Mouse (Mus musculus): Measurements from ENCODE around the gene Pgs1.

The Pgs1 gene

DNA sequence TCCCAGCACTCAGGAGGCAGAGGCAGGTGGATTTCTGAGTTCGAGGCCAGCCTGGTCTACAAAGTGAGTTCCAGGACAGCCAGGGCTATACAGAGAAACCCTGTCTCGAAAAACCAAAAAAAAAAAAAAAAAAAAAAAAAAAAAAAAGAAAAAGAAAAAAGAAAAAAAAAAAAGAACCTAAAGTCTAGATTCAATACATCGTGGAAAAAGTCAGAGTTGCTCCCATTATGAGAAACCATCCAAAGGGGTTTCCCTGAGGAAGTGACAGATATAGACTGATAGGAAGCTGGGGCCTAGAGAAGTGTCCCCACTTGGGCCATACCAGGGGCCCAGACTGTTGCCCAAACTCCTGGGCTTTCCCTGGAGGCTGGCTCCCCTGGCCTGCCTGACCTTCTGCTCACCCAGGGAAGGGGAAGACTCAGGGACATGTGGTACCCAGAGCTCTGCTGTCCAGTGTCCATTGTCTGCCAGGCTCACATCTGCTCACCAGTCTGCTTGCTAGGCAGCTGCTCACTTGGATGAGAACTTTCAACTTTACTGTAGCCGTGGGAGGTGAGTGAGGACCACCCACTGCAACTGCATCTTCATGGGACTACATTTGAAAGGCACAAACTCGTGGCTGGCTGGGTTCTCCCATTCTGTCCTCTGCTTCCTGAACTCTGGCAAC is 8.3 kb upstream of the Pgs1 start:
- DNase-seq: no peak

DNA sequence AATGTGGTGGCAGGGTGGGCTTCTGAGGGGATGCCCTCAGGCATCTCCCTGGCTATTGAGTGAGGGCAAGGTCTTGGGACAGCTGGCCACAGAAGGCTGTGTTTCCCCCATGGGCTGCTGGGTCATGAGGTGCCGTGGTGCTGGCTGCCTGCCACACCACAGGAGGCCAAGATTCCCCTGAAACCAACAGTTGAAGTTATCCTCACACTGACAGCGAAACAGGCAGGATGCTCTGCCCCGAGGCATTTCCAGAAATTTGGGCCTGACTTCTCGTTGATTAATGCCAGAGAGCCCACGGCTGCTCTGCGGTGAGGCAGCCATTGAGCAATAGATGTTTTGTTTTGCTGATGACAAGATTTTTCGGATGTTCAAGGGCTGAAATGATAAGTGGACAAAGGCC is 6.7 kb upstream of the Pgs1 start:
- DNase-seq: no peak

DNA sequence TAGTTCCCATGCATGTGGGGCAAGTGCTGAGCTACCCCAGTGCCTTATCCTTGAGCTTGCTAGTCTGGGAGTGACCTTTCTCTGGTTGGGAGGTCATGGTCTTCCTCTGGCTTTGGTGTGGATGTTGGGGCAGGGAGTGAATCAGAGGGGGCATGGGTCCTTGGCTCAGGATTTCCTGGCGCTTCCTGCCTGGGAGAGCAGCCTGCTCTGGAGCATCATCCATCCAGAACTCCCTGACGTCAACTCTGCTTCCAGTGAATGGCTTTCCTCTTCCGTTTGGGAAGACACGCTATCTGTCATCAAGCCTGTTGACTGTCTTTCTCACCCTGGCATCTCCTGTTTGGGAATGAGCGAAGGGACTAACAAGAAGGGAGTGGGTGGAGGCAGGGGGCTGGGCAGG is 3.7 kb upstream of the Pgs1 start:
- DNase-seq: no peak

DNA sequence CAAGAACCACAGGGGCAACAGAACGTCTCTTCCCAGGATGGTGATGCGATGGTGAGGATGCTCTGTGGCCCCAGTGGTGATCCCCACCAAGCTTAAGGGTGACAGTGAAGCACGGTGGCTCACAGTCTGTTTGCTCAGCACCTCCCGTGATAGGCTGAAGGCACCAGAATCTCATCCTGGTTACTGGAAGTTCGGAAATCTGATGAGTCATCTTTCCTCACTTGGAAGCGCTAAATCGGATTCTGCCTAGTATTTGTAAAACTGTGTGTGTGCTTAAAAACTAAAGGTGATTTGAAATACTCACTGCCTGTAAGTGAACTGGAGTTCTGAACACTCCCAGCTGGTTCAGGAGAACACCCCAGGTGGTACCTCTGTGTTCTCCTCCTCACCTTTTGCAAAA is 2.3 kb upstream of the Pgs1 start:
- no peak for DNase-seq

DNA sequence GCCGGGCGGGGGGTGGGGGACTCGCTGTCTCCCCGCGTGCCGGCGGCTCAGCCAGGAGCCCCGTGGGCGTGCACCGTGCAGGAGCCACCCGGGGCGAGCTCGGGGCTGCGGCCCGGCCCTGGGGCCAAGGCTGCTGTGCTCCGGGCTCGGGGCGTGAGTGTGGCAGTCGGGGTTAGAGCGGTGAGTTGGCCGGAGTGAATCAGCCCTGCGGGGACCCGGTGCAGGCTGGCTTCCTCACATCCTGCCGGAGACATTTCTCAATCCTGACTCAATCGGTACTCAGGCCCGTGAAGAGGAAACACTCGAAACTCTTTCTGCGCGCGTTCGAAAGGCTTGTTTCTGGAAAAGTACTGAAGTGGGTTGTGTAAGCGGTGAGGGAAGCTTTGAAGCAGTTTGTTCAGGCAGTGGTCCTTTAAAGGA is 950 bp downstream of the Pgs1 start:
- no peak for DNase-seq

DNA sequence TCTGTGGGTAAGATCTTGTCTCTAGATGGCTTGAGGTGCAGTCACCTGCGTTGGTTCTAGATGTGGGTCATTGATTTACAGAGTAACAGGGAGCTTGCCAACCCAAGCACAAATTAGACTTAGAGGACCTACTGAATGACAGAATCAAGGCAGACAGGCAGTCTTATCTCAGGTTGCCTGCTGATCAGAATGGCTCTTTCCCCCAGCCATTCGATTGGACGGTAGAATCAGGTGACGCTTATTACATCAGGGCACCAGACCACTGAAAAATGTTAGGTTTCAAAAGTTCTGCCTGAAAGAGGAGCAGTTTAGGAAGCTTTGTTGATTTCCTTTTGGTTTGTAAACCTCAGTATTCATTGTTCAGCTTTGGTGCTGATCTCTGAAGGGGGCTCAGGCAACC is 1.9 kb downstream of the Pgs1 start:
- DNase-seq: no peak

DNA sequence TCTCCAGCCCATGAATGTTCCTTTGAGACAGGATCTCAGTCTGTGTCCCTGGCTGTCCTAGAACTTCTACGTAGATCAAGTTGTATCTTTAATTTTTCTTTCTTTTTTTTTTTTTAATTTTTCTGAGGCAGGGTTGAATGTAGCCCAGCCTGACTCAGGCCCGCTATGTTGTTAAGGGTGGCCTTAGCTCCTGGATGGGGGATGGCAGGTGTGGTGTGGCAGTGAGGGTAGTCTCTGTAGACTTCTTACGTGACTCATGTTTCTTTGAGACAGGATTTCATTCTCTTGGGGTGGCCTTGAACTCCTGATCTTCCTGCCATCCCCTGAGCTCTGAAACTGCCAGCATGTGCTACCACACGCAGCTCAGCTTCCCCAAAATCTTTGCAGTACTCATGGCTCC is 3.1 kb downstream of the Pgs1 start:
- DNase-seq: no peak

DNA sequence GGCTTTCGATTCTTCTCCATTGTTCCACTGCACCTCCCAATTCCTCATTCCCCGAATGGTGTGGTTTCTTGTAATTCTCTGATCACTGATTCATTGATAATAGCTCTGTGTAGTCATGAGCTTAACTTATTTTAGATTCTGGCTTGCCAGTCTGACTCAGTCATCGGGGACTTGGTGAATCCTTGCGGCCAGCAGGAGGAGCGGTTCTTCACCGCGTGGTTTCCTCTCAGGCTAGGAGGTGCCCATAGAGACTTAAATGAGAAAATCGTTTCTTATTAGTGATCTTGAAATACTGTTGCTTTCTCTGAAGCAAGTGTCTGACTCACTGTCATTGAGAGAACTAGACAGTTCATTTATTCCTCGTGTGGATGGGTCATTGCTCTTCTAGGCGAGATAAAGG is 3.8 kb downstream of the Pgs1 start:
- DNase-seq: no peak

DNA sequence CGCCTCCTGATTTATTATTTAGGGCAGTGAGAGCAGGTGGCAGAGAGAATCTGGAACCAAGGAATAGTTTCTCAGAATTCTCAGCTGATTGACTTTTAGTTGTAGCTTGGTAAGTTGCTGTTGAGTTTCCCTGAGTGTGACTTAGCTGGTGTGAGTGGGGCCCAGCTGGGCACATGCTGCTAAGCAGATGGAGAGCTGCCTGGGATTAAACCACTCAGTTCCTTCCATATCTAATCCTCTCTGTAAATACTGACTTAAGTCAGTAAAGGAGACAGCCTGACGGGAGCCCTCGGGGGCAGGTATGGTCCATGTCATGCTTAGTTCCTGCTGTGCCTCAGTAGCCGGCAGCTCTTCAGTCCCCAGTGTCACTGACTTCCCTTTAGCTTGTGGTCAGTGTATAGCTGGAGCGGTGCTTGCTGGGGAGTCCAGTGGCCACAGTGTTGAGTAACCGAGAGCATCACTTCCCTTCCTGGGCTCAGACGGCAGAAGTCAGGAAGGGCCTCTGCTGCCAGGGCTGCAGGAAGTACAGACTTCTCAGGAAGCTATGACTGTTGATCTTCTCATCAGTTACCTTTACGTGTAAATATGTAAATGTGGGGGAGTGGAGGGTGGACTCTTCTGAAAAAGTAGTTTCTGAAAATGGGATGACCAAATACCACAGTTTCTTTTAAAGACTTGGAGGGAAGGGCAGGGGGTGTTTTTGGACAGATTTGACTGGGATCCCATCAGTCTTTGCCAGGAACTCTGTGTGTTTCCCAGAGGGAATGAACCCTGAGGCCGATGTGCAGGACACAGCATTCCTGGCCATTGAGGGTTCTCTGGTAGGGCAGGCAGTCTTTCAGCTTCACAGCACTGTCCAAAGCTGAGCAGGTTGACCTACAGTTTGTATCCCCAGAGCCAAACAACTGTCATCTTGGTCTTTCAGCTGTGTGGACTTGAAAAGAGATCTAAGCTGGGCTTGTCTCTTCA is 5.7 kb downstream of the Pgs1 start:
- DNase-seq: no peak

DNA sequence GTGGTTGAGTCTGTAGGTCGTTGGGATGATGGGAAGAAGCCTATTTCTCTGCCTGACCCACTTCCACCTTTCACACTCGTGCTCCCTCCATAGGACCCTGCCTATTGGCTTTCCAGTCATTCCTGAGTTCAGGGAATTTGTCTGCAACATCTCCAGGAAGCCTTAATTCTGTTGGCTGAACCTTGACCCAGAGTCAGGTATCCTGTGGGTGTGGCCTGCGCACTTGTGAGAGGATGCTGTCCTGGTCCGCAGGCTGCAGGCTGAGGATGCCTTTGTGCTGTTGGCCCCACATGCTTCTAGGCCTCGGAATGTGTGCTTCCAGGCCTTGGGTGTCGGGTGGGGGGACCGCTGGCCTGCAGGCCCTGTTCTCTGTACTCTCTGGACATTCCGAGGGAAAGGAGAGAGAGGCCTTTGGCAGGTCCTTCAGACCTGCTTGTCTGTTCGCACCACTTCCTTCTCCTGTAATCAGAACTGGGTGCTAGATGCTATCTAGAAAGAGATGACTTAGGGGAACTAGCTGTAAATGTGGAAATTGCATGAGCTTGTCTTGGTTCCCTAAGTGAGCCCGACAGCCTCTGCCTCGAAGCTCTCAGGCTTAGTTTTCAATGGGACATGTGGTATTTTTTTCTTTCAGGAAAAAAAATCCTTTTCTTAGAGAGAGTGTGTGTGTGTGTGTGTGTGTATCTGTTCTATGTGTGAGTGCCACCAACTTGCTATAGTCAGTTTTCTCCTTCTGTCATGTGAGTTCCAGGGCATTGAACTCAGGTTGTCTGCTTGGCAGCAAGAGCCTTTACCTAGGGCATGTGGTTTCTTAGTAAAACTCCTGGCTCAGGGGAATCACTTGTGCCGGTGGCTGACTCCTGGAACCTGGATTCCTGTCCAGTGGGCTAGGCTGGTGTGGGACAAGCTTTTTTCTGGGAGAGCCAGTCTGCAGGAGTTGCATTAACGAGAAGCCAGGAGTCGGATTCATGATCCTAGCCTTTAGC is 7.4 kb downstream of the Pgs1 start:
- DNase-seq: no peak

DNA sequence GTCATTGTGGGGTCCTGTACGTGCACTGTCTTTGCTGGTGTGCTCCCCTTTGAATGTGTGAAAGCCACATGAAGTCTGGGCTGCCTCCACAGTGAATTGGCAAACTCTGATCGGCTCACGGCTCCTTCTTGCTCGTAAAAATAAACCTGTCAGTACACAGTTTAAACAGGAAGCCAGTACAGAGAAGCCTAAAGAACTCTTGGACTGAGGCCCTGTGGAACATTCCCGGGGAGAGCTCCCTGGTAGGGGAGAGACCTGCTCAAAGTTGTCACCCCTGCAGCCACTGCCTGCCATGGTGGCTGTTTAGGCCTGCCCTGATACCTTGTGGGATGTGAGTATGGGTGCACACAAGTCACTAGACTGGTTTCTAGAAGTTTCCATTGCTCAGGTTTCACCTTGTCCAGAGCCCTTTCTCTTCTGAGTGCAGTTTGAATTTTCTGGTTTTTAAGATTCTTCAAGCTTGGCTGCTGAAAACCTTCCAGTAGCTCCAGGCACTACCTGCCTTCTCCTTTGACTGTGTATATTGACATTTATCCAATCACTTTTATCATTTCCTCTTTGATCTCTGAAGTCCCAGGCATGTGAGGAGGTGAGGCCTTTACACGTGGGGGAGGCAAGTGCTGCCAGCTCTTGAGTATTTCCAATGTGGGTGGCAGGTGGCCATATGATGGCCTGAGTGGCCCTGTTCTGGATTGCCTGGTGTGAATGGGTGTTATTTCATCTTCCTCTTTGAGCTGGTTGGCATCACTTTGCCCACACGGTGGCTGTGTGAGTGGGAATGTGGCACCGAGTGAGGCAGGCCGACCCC is 8.4 kb downstream of the Pgs1 start:
- no peak for DNase-seq

DNA sequence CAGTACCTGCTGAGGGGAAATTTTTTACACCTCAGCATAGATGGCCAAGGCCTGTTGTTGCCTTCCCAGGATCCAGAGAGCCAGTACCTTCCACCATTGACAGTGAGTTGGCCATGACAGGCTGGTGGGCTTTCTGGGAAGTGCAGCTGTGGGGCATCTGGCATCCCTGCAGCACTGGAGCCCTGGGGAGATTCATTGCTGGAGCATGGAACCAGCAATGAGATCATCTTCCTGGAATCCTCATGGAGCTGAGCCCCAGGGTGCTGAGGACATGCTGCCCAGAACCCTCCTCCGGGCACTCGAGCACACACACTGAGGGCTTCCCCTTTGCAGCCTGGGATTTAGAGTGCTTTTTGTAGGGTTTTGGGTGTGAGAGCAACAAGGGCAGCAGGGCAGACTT is 9.2 kb downstream of the Pgs1 start:
- no peak for DNase-seq

DNA sequence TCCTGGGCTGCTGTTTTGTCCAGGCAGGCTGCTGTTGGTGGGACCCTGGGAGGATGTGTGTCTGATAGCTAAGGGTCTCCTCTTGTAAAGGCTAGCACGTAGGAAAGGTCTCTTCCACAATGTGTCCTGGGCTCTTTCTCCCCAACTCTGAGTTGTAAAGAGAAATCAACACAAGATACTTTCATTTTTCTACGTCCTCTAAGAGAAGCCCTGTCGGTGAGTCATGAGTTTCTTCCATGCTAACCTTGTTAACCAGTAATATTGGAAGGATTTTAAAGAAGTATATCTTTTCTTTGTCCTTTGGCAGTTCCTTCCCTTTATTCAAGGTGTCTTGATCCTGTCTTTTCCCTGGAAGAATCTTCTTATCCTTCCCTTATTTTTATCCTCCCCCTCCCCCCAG is 9.6 kb downstream of the Pgs1 start:
- DNase-seq: no peak

DNA sequence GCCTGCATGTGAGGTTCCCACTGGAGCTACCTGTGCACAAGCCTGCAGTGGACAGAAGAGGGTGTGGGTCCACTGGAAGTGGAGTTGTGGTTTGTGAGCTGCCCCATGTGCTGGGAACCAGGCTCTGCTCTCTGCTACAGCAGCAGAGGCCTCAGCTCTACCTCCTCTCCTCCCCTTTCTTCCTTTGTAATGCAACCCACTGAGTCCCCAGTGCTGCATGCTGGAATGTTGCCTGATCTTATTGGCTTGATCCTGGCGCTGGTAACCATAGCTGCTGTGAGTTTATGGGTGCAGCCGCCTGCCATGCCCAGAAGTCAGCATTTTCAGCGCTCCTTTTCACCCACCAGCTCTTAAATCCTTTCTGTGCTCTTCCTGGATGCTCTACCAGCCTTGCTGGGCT is 10.0 kb downstream of the Pgs1 start:
- no peak for DNase-seq

DNA sequence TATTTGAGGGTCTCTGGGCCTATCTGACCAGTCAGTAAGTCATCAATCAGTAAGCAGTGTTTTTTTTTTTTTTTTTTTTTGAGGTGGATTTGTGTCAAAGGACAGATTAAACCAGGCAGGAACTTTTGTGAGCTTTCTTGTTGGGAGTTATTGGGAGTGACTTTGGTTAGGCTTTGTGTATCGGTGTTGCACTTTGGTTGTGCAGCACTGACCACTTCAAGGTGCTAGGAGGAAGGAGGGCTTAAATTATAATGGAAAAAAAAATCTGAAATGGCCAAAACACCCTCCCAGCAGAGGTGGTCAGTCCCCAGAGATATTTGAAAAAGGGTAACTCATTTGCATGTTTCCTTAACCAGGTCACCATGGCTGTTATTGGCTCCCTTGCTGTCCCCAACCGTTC is 11.0 kb downstream of the Pgs1 start:
- DNase-seq: no peak

DNA sequence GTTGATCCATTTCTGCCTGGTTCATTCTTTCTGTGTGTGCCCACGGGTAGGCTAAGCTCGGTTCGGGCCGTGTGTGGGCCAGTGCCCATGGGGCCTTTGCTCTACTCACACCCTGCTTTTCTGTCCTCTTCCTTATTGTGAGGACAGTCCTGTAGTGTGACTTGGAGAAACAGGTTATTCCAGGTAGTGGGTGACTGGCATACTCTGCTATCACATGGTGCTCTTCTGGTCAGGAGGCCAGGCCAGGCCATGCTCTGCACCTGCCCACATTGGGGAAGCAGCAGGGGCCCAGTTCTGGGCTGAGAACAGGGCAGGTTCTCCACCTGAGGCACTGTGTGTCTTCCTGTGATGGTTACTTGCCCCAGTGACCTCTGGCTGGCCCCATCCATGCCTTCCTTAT is 12.3 kb downstream of the Pgs1 start:
- no peak for DNase-seq

DNA sequence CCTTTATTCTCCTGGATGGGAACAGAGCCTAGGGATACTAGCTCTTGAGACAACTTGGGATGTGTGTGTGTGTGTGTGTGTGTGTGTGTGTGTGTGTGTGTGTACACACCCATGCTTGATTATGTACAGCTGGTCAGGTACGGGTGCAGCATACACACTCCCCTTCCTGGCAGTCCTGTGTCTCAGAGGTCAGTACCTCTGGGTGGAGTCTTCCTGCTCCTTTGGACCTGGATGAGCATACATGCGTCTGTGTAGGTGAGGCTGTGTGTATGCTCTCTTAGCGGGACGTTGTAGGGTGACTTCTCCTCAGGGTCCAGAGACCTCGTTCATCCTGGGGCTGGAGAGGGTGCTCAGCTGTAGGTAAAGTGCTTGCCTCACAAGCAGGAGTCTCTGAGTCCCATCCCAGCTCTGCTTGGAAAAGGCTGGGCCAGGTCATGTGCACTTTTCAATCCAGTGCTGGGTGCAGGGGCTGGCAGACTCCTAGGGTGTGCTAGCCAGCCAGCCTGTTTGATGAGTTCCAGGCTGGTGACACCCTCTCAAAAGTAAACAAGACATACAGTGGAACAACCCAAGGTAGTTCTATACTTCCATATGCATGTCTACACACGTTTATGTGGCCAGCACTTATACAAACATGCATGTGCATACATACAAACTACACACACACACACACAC is 13.3 kb downstream of the Pgs1 start:
- DNase-seq: no peak

DNA sequence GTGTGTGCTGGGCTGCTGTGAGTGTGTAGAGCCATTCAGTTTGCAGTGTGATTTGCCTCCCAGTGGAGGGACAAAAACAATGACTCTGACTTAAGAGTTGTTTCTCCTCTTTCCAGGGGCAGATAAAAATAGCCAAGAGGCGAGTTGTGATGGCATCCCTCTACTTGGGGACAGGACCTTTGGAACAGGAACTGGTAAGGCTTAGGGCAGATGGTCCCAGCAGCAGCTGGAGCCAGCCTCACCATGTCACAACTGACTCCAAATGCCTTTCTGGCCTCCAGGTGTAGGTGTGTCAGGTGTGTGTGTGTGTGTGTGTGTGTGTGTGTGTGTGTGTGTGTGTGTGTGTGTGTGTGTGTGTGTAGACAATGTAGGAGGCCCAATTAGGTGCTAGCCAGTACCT is 14.0 kb downstream of the Pgs1 start:
- no peak for DNase-seq

DNA sequence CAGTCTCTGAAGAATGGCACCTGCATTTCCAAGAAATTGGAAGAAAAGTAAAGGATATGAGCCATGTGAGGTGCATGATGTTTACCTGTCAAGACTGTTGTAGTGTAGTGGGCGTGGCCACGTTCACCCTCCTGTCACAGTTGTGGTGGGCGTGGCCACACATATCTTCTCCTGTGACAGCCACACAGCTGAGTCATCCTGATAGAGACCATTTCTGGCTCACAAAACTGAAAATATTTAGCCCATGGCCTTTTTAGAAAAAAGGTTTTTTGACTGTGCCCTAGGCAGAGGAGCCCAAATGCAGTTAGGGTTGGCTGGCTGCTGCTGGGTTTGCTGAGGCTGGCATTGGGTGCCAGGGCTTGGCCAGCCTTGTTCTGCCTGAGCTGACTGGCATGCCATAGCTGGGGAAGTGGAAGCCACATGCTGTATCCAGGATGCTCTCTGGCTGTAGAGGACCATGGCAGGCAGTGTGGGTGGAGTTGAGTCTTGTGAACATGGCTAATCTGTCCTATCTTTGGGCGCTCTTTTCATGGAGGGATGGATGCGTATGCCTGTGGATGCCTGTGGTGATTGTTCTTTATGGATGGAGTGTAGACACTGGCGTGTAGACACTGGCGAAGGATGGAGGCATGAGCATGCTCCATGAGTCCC is 14.6 kb downstream of the Pgs1 start:
- DNase-seq: no peak

DNA sequence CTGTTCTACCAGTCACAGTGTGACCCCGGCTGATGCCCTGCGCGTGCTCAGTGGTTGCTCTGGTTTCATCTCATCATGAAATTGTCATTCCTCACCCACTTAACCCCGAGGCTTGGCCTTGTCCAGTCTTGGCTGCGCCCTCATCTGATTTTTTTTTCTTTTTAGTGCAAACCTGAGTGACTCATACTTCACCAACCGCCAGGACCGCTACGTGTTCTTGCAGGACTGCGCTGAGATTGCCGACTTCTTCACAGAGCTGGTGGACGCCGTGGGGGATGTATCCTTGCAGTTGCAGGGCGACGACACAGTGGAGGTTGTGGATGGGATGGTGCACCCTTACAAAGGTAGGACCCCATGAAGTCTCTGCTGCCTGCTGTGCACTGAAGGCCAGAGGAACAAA is 17.1 kb downstream of the Pgs1 start:
- no peak for DNase-seq

DNA sequence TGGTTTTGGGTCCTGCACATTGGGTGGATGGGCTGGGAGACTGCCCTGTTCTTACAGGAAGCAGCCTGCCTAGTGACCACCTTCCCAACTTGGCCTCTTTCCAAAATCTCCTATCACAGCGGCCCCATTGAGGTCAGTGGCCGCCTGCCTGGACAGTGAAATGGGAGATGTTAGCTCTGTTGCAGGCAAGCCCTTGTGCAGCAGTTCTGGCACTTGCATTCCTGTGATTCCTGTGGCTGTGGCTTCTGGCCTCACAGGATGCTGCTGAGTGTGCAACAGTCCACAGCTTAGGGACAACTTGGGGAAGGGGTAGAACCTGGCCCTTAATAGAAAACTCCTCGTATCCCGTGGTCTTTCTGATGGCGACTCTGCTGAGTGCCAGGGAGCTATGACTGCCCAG is 17.6 kb downstream of the Pgs1 start:
- DNase-seq: no peak
